Mouse (Mus musculus) heart, postnatal 25 days (tissue): ENCODE data around the gene Map1lc3b. TPM values are rescaled to one million over a fixed set of nuclear protein-coding genes. Genes with fewer than 3 reads are reported as not detected.

ENCODE experiments used
- total RNA-seq, 2 experiments: library from RNA; stranded (reverse); gene quantifications; 2 replicates each; pipeline ENCODE4 v1.2.3; 2021

The Map1lc3b gene
- total RNA-seq, 2 experiments from 2014 or later, result 231 to 247 TPM

Other genes with a start within 250 kb of the Map1lc3b start
- not detected for gene 1700018B08Rik, start 46.0 kb upstream of the Map1lc3b start, total RNA-seq
- 100 to 1,000 TPM in 1 of 2 experiments, 10 to 100 TPM in 1; 93.0 to 105 TPM for gene Fbxo31, start 11.6 kb upstream of the Map1lc3b start, total RNA-seq
- 10 to 100 TPM; 27.1 to 31.3 TPM for gene Zcchc14, start 62.5 kb downstream of the Map1lc3b start, total RNA-seq
- gene Jph3, start 139.3 kb downstream of the Map1lc3b start, total RNA-seq, result not detected
- 10 to 100 TPM; 13.4 to 14.1 TPM for gene Klhdc4, start 239.2 kb downstream of the Map1lc3b start, total RNA-seq